Mouse (Mus musculus): ENCODE data around the gene Osbp2.

Gene Osbp2

DNA sequence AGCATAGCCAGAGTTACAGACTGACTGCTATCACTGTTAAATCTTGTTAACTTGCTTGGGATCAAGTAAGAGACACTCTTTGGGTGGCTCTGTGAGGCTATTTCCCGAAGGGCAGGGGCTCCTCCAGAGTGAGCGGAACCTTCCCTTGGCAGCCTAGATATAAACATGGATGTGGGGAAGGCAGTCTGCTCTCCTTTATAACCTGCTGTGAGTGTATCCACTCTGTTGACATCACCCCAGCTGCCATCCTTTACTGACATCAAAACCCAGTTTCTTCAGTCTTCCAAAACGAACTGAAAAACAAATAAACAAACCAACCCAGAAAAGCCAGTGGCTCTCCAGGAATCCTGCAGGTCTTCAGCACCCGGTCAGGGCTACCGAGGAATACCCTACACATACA, 39.6 kb downstream of the Osbp2 start:
- no peak for DNase-seq (ENCODE audit: low spot score in 2 of 2)

GRCm38 (mm10) chr11:3823378-3823777, 40.3 kb downstream of the Osbp2 start:
- no peak for DNase-seq (ENCODE audit: low spot score in 2 of 2)

- DNase-seq (ENCODE audit: low spot score in 2 of 2): no peak
Measured at GRCm38 (mm10) chr11:3817986-3818758, 45.5 kb downstream of the Osbp2 start.

DNA sequence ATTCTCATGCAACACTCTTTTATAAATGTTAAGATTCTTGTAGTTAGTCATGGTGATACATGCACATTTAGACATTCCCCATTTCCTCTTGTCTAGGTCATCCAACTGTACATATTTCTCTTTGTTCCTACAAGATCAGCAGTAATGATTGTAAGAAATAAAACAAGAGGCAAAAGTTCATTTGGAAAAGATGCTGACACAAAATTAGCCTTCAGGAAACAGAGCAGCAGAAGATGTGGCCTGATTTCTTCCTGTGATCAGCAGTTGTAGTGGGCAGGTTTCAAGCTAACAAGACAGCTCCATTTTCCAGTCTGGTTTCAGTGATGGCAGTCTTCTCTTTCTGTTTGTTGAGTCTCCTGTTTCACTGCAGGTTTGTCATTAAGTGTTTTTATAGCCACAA, 47.8 kb downstream of the Osbp2 start:
- no peak for DNase-seq (ENCODE audit: low spot score in 2 of 2)

DNA sequence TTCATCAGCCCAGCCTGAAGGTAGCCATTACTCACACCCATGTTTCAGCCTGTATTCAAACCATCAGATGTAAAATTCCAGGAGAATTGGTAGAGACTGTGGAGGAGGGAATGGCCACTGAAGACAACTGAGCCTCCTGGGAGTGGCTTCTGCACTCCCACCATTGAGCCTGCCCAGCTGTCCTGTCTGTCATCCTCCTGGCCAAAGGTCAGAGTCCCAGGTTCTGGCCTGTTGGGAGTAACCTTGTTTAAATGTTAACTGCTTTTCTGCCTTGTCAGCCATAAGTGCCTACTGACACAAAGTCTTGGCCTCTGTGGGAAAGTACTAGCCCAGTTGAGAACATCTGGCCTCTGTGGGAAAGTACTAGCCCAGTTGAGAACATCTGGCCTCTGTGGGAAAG, 50.4 kb downstream of the Osbp2 start:
- DNase-seq (ENCODE audit: low spot score in 2 of 2): no peak

GRCm38 (mm10) chr11:3808162-3808561, 55.5 kb downstream of the Osbp2 start:
- DNase-seq (ENCODE audit: low spot score in 2 of 2): no peak

- peak in 1 of 2 experiments; percentile 29 for DNase-seq (ENCODE audit: low spot score in 2 of 2)
Measured at GRCm38 (mm10) chr11:3805362-3805761, 58.3 kb downstream of the Osbp2 start.

DNA sequence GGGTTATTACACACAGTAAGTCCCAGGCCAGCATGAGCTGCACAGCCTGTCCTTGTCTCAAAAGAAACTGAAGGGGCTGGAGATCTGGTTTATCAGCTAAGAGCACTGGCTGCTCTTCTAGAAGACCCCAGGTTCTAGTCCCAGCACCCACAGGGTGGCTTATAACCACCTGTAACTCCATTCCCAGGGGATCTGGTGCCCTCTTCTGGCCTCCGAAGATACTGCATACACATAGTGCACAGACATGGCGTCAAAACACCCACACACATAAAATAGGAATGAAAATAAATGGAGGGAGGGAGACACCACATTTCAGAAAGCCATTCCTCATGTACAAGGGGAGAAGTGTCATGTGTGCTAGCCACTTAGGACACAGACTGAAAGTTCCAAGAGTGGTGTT, 59.1 kb downstream of the Osbp2 start:
- DNase-seq (ENCODE audit: low spot score in 2 of 2): no peak

DNA sequence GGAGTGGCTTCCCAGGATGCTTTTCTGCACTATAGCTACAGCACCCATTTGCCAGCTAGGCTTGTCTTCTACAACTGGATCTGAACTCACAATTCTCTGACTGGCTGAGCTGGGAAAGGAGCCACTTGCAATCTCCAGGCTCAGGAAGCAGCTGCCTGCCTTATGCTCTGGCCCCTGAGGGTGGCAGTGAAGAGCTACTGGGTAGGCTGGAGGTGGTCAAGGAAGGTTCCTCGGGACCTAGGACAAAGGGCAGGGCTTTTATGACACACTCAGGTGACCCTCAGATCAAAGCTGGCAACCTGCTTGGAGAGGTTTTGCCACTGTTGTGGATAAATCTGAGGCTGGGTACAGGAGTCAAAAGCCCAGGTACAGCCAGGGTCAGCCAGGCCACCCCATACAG, 61.6 kb downstream of the Osbp2 start:
- no peak for DNase-seq (ENCODE audit: low spot score in 2 of 2)

DNA sequence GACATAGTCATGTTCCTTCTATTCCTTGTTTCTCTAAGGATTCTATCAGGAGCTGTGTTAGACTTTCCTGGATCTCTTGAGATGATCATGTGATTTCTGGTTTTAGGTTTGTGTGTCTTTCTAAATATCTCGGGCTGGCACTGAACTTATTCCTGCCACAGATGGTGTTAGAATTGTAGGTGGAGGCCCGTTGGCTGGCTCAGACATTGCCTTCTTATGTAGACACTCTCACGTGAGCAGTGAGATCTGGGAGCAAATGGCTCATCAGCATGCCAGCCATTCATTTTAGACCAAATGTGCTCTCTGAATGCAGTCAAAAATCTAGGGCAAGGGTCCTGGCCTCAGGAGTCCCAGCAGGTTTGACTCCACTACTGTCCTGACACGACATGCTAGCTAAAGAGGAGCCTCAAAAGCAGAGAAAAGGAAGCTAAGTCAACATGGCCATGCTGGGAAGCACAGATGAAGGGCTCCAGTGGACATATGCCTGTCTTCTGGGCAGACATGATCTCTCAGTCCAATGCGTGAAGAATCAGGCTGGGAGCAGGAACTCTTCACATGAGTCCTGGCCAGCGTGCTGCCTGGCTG, 66.0 kb downstream of the Osbp2 start:
- no peak for DNase-seq (ENCODE audit: low spot score in 2 of 2)

GRCm38 (mm10) chr11:3790736-3791135, 73.0 kb downstream of the Osbp2 start:
- no peak for DNase-seq (ENCODE audit: low spot score in 2 of 2)

DNA sequence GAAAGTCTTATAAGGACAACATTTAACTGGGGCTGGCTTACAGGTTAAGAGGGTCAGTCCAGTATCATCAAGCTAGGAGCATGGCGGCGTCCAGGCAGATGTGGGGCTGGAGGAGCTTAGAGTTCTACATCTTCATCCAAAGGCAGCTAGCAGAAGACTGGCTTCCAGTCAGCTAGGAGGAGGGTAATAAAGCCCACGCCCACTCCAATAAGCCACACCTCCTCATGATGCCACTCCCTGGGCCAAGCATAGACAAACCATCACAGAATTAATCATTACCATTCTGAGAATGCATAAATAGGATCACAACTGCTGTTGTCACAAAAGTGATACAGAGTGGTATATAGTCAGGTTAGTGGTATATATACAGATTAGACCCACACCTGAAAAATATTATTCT, 73.8 kb downstream of the Osbp2 start:
- DNase-seq (ENCODE audit: low spot score in 2 of 2): no peak

GRCm38 (mm10) chr11:3786564-3786963, 77.1 kb downstream of the Osbp2 start:
- DNase-seq (ENCODE audit: low spot score in 2 of 2): peak; percentile 87 to 89

GRCm38 (mm10) chr11:3775263-3775644, 88.4 kb downstream of the Osbp2 start:
- DNase-seq (ENCODE audit: low spot score in 2 of 2): no peak

- DNase-seq (ENCODE audit: low spot score in 2 of 2): no peak
Measured at GRCm38 (mm10) chr11:3774463-3775262, 89.0 kb downstream of the Osbp2 start.

DNA sequence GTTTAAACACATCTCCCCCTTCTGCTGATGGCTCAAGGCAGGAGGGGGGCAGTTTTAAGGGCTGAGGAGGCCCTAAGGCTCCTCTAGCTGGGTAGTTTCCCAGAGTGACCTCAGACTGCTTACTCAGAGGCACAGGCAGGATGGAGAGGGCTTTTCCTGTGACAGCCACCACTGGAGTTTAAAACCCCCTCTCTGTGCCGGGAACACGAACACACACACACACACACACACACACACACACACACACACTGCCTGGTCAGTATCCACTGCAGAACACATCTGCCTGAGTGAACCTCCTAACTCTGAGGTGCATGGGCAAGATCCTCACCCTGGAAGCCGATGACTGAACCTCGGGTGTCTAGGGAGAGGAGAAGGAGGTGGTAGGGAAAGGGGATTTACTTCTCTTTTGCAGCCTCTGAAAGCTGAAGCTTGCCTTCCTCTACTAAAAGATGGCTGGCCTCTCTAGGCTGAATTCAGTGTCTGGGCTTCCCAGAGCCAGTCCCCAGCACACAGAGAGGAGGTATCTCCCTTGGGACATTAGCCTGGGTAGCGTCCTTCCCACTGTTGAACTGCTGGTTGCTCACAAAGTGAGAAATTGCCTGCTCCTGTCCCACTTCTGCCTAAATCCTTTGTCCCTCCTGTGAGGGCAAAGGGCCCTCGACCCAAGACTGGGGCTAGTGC, 89.8 kb downstream of the Osbp2 start:
- DNase-seq (ENCODE audit: low spot score in 2 of 2): no peak

- no peak for DNase-seq (ENCODE audit: low spot score in 2 of 2)
Measured at GRCm38 (mm10) chr11:3773136-3773535, 90.6 kb downstream of the Osbp2 start.

GRCm38 (mm10) chr11:3771348-3771747, 92.4 kb downstream of the Osbp2 start:
- DNase-seq (ENCODE audit: low spot score in 2 of 2): no peak

DNA sequence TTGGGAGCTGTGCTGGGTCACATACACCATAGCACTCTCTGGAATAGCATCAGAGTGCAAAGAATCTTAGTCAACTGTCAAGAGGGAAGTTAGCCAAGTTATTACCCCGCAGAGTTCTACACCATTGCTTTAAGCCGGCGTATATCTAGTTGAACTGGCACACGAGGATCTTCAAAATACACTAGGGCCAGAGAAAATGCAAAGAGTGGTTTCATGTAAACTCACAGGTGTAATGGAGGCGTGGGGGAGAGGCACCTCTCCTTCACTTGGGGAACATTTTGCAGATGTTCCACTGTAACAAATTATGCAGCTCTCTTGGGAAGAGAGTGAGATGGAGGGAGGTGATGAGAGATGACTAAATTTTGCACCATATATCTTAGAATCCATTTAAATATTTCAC, 95.9 kb downstream of the Osbp2 start:
- DNase-seq (ENCODE audit: low spot score in 2 of 2): no peak

DNA sequence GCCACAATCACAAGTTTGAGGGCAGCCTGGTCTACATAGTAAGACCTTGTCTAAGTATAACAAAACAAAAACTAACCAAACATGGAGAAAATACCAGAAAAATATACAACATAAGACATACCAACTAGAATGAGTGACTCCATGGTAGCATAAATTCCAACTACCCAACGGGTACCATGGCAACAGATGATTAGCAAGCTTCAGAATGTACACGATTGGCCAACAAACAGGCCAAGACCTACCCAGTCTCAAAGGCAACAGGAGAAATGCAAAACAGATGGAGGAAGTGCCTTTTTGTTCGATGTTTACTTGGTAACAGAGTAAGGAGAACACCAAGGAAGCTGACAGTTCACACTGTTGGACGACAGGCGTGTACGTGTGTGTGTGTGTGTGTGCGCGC, 96.7 kb downstream of the Osbp2 start:
- DNase-seq (ENCODE audit: low spot score in 2 of 2): no peak

- DNase-seq (ENCODE audit: low spot score in 2 of 2): no peak
Measured at GRCm38 (mm10) chr11:3764352-3764751, 99.4 kb downstream of the Osbp2 start.

- DNase-seq (ENCODE audit: low spot score in 2 of 2): no peak
Measured at GRCm38 (mm10) chr11:3761775-3762501, 101.8 kb downstream of the Osbp2 start.
